Mouse (Mus musculus) C2C12 (cell line): ENCODE data around the gene Mogat2.

ENCODE experiments used
- CTCF ChIP-seq: IDR thresholded peaks from one replicate; pipeline ENCODE4 v1.5.1; 2011; ENCODE audit not compliant: control insufficient read depth, insufficient read depth, insufficient read length
- MYOG ChIP-seq: IDR thresholded peaks from one replicate; pipeline ENCODE4 v1.6.1; 2011; ENCODE audit not compliant: control insufficient read depth, insufficient read length; ENCODE audit errors: extremely low read depth

- TF ChIP-seq CTCF (no peak), MYOG (no peak)
Observed at GRCm38 (mm10) chr7:99234916-99235315, 3.5 kb downstream of the Mogat2 start.
